Mouse (Mus musculus): Measurements from ENCODE around the gene Fam19a2. TPM values are rescaled to one million over a fixed set of nuclear protein-coding genes. Genes with fewer than 3 reads are reported as not detected.

Gene Fam19a2
- polyA plus RNA-seq, 1 experiment: 0.01 TPM

DNA sequence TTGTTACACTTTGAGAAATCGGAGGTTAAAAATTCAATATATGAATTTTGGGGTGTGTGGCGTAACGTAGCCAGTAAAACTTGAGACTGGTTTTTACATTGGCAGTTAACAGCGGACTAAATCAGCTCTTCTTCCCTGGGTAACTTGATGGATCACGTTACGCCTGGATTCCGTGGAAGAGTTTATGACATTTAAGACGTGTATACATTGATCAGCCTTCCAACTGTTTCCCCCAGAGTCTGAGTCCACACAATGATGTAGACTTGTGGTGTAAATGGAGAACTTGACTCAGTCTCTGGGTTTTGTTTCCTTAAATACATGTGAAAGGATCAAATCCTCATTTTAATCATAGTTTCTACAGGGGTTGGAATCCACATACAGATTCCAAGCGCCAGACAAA, 11.9 kb upstream of the Fam19a2 start:
- Histone ChIP-seq H3K36me3 (ENCODE audit: control insufficient read depth, insufficient read depth) (no peaks in the 10 kb centered on the region), H3K4me3 (no peak overlapping the region), H3K4me2 (ENCODE audit: low read depth) (peak overlapping the region; percentile 42), H3K27me3 (ENCODE audit: control insufficient read depth, insufficient read depth, insufficient read length) (no peaks in the 10 kb centered on the region), H3ac (ENCODE audit: control insufficient read depth, insufficient read length) (no peak overlapping the region), H3K79me2 (ENCODE audit: control insufficient read depth, insufficient read depth) (no peaks in the 10 kb centered on the region)
- TF ChIP-seq TCF3 (IDR thresholded peaks at IDR 0.05; ENCODE audit: insufficient read length, low read depth) (no peak), REST (IDR thresholded peaks at IDR 0.05; ENCODE audit: insufficient read depth, insufficient read length) (no peak), MYOG (IDR thresholded peaks at IDR 0.05; ENCODE audit: control insufficient read depth in 1 of 3, insufficient read depth in 1 of 3, insufficient read length in 2 of 3, low read depth in 2 of 3) (no peak), POLR2A (IDR thresholded peaks at IDR 0.05; ENCODE audit: insufficient read length, low read depth) (no peak)

DNA sequence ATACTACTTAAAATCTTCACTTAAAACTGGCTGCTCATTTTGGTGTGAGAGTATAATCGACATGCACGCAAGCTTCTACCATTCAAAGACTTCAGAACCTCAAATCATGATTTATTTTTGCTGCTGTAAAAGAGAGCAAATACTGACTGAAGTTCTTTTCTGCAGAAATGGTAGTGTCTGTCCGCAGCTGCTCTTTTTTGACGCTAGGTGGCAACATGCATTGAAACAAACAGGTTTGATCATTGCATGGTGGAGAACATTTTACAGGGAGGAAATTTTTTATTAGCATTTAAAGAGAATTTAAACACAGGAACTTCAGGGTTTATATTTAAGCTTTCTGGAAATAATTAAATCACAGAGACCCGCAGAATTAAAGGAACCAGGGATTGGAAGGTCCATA, 9.5 kb upstream of the Fam19a2 start:
- H3K4me3 ChIP-seq: no peak overlapping the region
- no peak overlapping the region for H3ac ChIP-seq (ENCODE audit: control insufficient read depth, insufficient read length)
- TF ChIP-seq MYOG (IDR thresholded peaks at IDR 0.05; ENCODE audit: control insufficient read depth in 1 of 3, insufficient read depth in 1 of 3, insufficient read length in 2 of 3, low read depth in 2 of 3) (no peak), E2F4 (IDR thresholded peaks at IDR 0.05; ENCODE audit: insufficient read depth) (no peak), REST (IDR thresholded peaks at IDR 0.05; ENCODE audit: insufficient read depth, insufficient read length) (no peak), SRF (IDR thresholded peaks at IDR 0.05; ENCODE audit: control insufficient read depth, insufficient read length, low read depth) (no peak), TCF12 (IDR thresholded peaks at IDR 0.05; ENCODE audit: insufficient read depth, poor library complexity, severe bottlenecking) (no peak), USF1 (IDR thresholded peaks at IDR 0.05; ENCODE audit: low read depth) (no peak), CEBPB (IDR thresholded peaks at IDR 0.05; ENCODE audit: insufficient read depth, poor library complexity, severe bottlenecking) (no peak), POLR2AphosphoS2 (IDR thresholded peaks at IDR 0.05; ENCODE audit: insufficient read length, low read depth) (no peak), MAX (IDR thresholded peaks at IDR 0.05; ENCODE audit: low read depth) (no peak), POLR2A (IDR thresholded peaks at IDR 0.05; ENCODE audit: insufficient read length, low read depth) (no peak), TCF3 (IDR thresholded peaks at IDR 0.05; ENCODE audit: insufficient read length, low read depth) (no peak)
- H3K36me3 ChIP-seq (ENCODE audit: control insufficient read depth, insufficient read depth): no peaks in the 10 kb centered on the region
- no peaks in the 10 kb centered on the region for H3K79me2 ChIP-seq (ENCODE audit: control insufficient read depth, insufficient read depth)
- H3K4me2 ChIP-seq (ENCODE audit: low read depth): no peak overlapping the region
- no peaks in the 10 kb centered on the region for H3K27me3 ChIP-seq (ENCODE audit: control insufficient read depth, insufficient read depth, insufficient read length)

DNA sequence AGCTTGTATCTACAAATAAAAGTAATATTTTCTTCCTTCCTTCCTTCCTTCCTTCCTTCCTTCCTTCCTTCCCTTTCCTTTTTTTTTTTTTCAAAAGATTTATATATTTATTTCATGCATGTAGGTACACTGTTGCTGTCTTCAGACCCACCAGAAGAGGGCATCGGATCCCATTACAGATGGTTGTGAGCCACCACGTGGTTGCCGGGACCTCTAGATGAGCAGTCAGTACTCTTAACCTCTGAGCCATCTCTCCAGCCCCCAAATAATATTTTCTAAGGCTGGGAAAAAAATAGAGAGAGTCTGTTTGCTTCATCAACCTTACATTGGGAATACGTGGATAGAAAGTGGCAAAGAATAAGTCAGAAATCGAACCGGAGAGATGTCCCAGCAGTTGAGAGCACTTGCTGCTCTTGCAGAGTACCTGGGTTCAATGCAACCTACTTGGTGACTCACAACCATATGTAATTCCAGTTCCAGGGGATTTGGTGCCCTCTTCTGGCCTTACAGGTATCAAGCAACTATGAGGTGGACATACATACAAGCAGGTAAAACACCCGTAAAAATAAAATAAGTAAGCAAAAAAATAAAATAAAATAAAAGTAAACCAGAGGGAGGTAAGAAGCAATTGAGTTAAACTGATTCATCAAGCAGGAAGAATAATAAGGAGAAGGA, 8.0 kb upstream of the Fam19a2 start:
- Histone ChIP-seq H3K79me2 (ENCODE audit: control insufficient read depth, insufficient read depth) (no peaks in the 10 kb centered on the region), H3K4me2 (ENCODE audit: low read depth) (no peak overlapping the region), H3ac (ENCODE audit: control insufficient read depth, insufficient read length) (no peak overlapping the region), H3K36me3 (ENCODE audit: control insufficient read depth, insufficient read depth) (no peaks in the 10 kb centered on the region), H3K4me3 (no peak overlapping the region), H3K27me3 (ENCODE audit: control insufficient read depth, insufficient read depth, insufficient read length) (peaks cover 4% of the 10 kb centered on the region)
- TF ChIP-seq E2F4 (IDR thresholded peaks at IDR 0.05; ENCODE audit: insufficient read depth) (no peak), MAX (IDR thresholded peaks at IDR 0.05; ENCODE audit: low read depth) (no peak), POLR2A (IDR thresholded peaks at IDR 0.05; ENCODE audit: insufficient read length, low read depth) (no peak), TCF12 (IDR thresholded peaks at IDR 0.05; ENCODE audit: insufficient read depth, poor library complexity, severe bottlenecking) (no peak), USF1 (IDR thresholded peaks at IDR 0.05; ENCODE audit: low read depth) (no peak), MYOD1 (IDR thresholded peaks at IDR 0.05; ENCODE audit: control insufficient read depth in 1 of 3, insufficient read length in 2 of 3, low read depth in 2 of 3) (no peak), MYOG (IDR thresholded peaks at IDR 0.05; ENCODE audit: control insufficient read depth in 1 of 3, insufficient read depth in 1 of 3, insufficient read length in 2 of 3, low read depth in 2 of 3) (no peak), TCF3 (IDR thresholded peaks at IDR 0.05; ENCODE audit: insufficient read length, low read depth) (no peak), CEBPB (IDR thresholded peaks at IDR 0.05; ENCODE audit: insufficient read depth, poor library complexity, severe bottlenecking) (no peak), SRF (IDR thresholded peaks at IDR 0.05; ENCODE audit: control insufficient read depth, insufficient read length, low read depth) (no peak), REST (IDR thresholded peaks at IDR 0.05; ENCODE audit: insufficient read depth, insufficient read length) (no peak), POLR2AphosphoS2 (IDR thresholded peaks at IDR 0.05; ENCODE audit: insufficient read length, low read depth) (no peak)

DNA sequence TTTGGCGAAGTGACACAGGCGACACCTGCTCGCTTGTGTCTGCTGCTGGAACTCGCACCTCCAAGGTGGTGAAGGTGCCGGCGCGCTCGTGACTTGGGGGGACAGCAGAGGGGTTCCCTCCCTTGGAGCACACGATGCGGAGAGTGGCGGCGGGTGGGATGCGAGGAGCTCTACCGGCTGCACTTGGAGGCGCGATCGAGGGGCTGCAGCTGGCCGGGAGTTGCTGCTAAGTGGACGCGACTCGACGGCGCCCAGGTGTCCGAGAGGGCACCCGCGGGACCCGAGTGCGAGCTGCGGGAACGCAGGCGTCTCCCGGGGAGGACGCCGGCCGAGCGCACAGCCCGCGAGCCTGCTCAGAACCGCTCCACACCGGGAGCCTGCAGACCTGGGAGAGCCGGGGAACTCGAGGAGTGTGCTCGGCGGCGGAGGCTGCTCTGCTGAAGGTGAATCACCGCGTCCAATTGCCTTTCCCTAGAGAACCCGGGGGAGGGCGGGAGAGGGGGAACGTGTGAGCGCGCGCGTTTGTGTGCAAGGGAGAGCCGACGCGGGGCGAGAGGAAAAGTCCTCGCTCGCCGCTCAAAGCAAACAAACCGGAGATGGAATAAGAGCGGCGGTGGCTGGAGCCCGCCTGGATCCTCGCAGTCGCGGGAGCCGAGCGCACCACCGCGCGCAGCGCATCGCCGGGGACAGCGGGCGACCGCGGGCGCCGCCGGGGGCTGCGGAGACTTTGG, 830 bp downstream of the Fam19a2 start:
- Histone ChIP-seq H3K4me2 (ENCODE audit: low read depth) (peak overlapping the region; percentile 83), H3K36me3 (ENCODE audit: control insufficient read depth, insufficient read depth) (no peaks in the 10 kb centered on the region), H3K27me3 (ENCODE audit: control insufficient read depth, insufficient read depth, insufficient read length) (peaks cover 4% of the 10 kb centered on the region), H3ac (ENCODE audit: control insufficient read depth, insufficient read length) (no peak overlapping the region), H3K79me2 (ENCODE audit: control insufficient read depth, insufficient read depth) (no peaks in the 10 kb centered on the region), H3K4me3 (peak overlapping the region; percentile 21)
- no peak for TF ChIP-seq E2F4 (IDR thresholded peaks at IDR 0.05; ENCODE audit: insufficient read depth)
- TF ChIP-seq POLR2AphosphoS2 (IDR thresholded peaks at IDR 0.05; ENCODE audit: insufficient read length, low read depth): no peak
- TF ChIP-seq MAX (IDR thresholded peaks at IDR 0.05; ENCODE audit: low read depth): no peak
- no peak for TF ChIP-seq CEBPB (IDR thresholded peaks at IDR 0.05; ENCODE audit: insufficient read depth, poor library complexity, severe bottlenecking)
- TF ChIP-seq USF1 (IDR thresholded peaks at IDR 0.05; ENCODE audit: low read depth): no peak
- no peak for TF ChIP-seq MYOG (IDR thresholded peaks at IDR 0.05; ENCODE audit: control insufficient read depth in 1 of 3, insufficient read depth in 1 of 3, insufficient read length in 2 of 3, low read depth in 2 of 3)
- TF ChIP-seq TCF12 (IDR thresholded peaks at IDR 0.05; ENCODE audit: insufficient read depth, poor library complexity, severe bottlenecking): no peak
- TF ChIP-seq SRF (IDR thresholded peaks at IDR 0.05; ENCODE audit: control insufficient read depth, insufficient read length, low read depth): no peak
- TF ChIP-seq TCF3 (IDR thresholded peaks at IDR 0.05; ENCODE audit: insufficient read length, low read depth): no peak
- TF ChIP-seq POLR2A (IDR thresholded peaks at IDR 0.05; ENCODE audit: insufficient read length, low read depth): no peak

Data from myocyte (in vitro differentiated cells).